Mouse (Mus musculus) embryonic facial prominence, embryonic 14.5 days (tissue): Measurements from ENCODE around the gene Mettl8. TPM values are rescaled to one million over a fixed set of nuclear protein-coding genes. Genes with fewer than 3 reads are reported as not detected.

ENCODE experiments used
- ATAC-seq: fragments of 200-750 bp; cut with Nextera tagmentation; 2 replicates; pipeline ENCODE4 v1.8.0; 2017; ENCODE audit warnings: low read depth, moderate number of reproducible peaks, moderate TSS enrichment
- DNase-seq: peaks from one replicate; pipeline ENCODE4 v3.0.0-alpha.2; 2015; ENCODE audit warnings: low spot score
- H3K27ac ChIP-seq: fragments of 300-500 bp; sonication (generic); replicated peaks from 2 replicates; pipeline ENCODE4 v1.5.1; 2014; ENCODE audit warnings: low read depth, mild to moderate bottlenecking, low read length, moderate library complexity
- H3K27me3 ChIP-seq: fragments of 300-500 bp; sonication (generic); replicated peaks from 2 replicates; pipeline ENCODE4 v1.6.1; 2014; ENCODE audit warnings: low read length; ENCODE audit not compliant: control insufficient read depth, insufficient read depth
- H3K36me3 ChIP-seq: fragments of 300-500 bp; sonication (generic); 2 replicates; pipeline ENCODE4 v1.6.1; 2014; ENCODE audit warnings: low read length, mixed read lengths; ENCODE audit not compliant: control insufficient read depth, insufficient read depth
- H3K4me1 ChIP-seq: fragments of 300-500 bp; sonication (generic); 2 replicates; pipeline ENCODE4 v1.6.1; 2014; ENCODE audit warnings: antibody characterized with exemption, low read length; ENCODE audit not compliant: control insufficient read depth, insufficient read depth
- H3K4me2 ChIP-seq: fragments of 300-500 bp; sonication (generic); 2 replicates; pipeline ENCODE4 v1.6.1; 2014; ENCODE audit warnings: low read depth, mild to moderate bottlenecking, low read length, moderate library complexity, mixed read lengths
- H3K4me3 ChIP-seq: fragments of 300-500 bp; sonication (generic); 2 replicates; pipeline ENCODE4 v1.5.1; 2014; ENCODE audit warnings: low read depth, mild to moderate bottlenecking, low read length
- H3K9ac ChIP-seq: fragments of 300-500 bp; sonication (generic); 2 replicates; pipeline ENCODE4 v1.6.1; 2014; ENCODE audit warnings: low read depth, mild to moderate bottlenecking, low read length, moderate library complexity, mixed read lengths
- H3K9me3 ChIP-seq: fragments of 300-500 bp; sonication (generic); 2 replicates; pipeline ENCODE4 v1.6.1; 2016; ENCODE audit warnings: low read length; ENCODE audit not compliant: control insufficient read depth
- WGBS: fragments of 180-500 bp; shearing (Covaris S2); extraction: QIAGEN DNeasy Blood & Tissue Kit; methylation state at CpG from one replicate; pipeline ENCODE4 v1.1.7; 2014; 5-methylcytosine and 5-hydroxymethylcytosine counted together
- polyA plus RNA-seq: library from polyadenylated mRNA; unstranded; fragments of >200 nt; fragmentation: Nextera tagmentation; extraction: Ambion mirVana; gene quantifications from 2 replicates; pipeline ENCODE4 v1.2.1, GENCODE M21; 2014

The Mettl8 gene
- polyA plus RNA-seq, 1 experiment from 2014 or later = 14.9 TPM

GRCm38 (mm10) chr2:71027631-71028030 lies 27.8 kb downstream of the Mettl8 start:
- no peak overlapping the region for H3K4me2 ChIP-seq

GRCm38 (mm10) chr2:71026787-71027186 lies 28.6 kb downstream of the Mettl8 start:
- WGBS = 43% methylated on average over 5 of the region's 5 CpGs

More at GRCm38 (mm10) chr2:71027631-71028030, 27.8 kb downstream of the Mettl8 start:
- DNase-seq (no peak), ATAC-seq (no peak)
- Histone ChIP-seq H3K36me3 (no peaks in the 10 kb centered on the region), H3K27me3 (no peaks in the 10 kb centered on the region), H3K9me3 (no peaks in the 10 kb centered on the region), H3K4me3 (no peak overlapping the region), H3K9ac (no peak overlapping the region), H3K27ac (no peak overlapping the region), H3K4me1 (peaks cover 13% of the 10 kb centered on the region)
- 98% methylated on average over 9 of the region's 9 CpGs for WGBS

GRCm38 (mm10) chr2:71025576-71026315 lies 29.6 kb downstream of the Mettl8 start:
- DNase-seq (no peak), ATAC-seq (no peak)
- Histone ChIP-seq H3K9ac (peak overlapping the region; percentile 37; the same call in 1 of the 2 replicates), H3K27ac (peak overlapping the region; percentile 39; the same call in 1 of the 2 replicates), H3K27me3 (no peaks in the 10 kb centered on the region), H3K4me2 (peak overlapping the region; percentile 19; the same call in 1 of the 2 replicates), H3K4me3 (no peak overlapping the region), H3K36me3 (no peaks in the 10 kb centered on the region), H3K9me3 (no peaks in the 10 kb centered on the region), H3K4me1 (peaks cover 11% of the 10 kb centered on the region)
- WGBS = 31% methylated on average over 12 of the region's 12 CpGs

More at GRCm38 (mm10) chr2:71026787-71027186, 28.6 kb downstream of the Mettl8 start:
- H3K9ac ChIP-seq = no peak overlapping the region
- ATAC-seq (peak; percentile 80), DNase-seq (peak; percentile 65)
- no peak overlapping the region for H3K27ac ChIP-seq
- H3K4me1 ChIP-seq = peaks cover 11% of the 10 kb centered on the region
- H3K9me3 ChIP-seq = no peaks in the 10 kb centered on the region
- no peaks in the 10 kb centered on the region for H3K36me3 ChIP-seq
- no peak overlapping the region for H3K4me3 ChIP-seq
- H3K27me3 ChIP-seq = no peaks in the 10 kb centered on the region
- no peak overlapping the region for H3K4me2 ChIP-seq

GRCm38 (mm10) chr2:71023986-71024385 lies 31.4 kb downstream of the Mettl8 start:
- H3K4me2 ChIP-seq = no peak overlapping the region
- no peaks in the 10 kb centered on the region for H3K36me3 ChIP-seq
- no peak overlapping the region for H3K9ac ChIP-seq
- no peak overlapping the region for H3K27ac ChIP-seq
- no peaks in the 10 kb centered on the region for H3K9me3 ChIP-seq
- ATAC-seq (no peak), DNase-seq (no peak)
- no peaks in the 10 kb centered on the region for H3K27me3 ChIP-seq
- WGBS = 95% methylated on average over 6 of the region's 6 CpGs
- H3K4me1 ChIP-seq = peaks cover 11% of the 10 kb centered on the region
- no peak overlapping the region for H3K4me3 ChIP-seq

- H3K36me3 ChIP-seq = no peaks in the 10 kb centered on the region
- no peak for ATAC-seq
- no peak overlapping the region for H3K9ac ChIP-seq
- H3K4me1 ChIP-seq = peaks cover 11% of the 10 kb centered on the region
- no peak overlapping the region for H3K4me2 ChIP-seq
- H3K27me3 ChIP-seq = no peaks in the 10 kb centered on the region
- no peak overlapping the region for H3K27ac ChIP-seq
- no peak for DNase-seq
- no peak overlapping the region for H3K4me3 ChIP-seq
- 93% methylated on average over 6 of the region's 6 CpGs for WGBS
- H3K9me3 ChIP-seq = no peaks in the 10 kb centered on the region
Observed at GRCm38 (mm10) chr2:71022991-71023390, 32.4 kb downstream of the Mettl8 start.

GRCm38 (mm10) chr2:71020674-71021073 lies 34.7 kb downstream of the Mettl8 start:
- Histone ChIP-seq H3K27ac (no peak overlapping the region), H3K4me3 (no peak overlapping the region), H3K4me1 (peaks cover 4% of the 10 kb centered on the region), H3K9me3 (no peaks in the 10 kb centered on the region), H3K9ac (no peak overlapping the region), H3K27me3 (no peaks in the 10 kb centered on the region), H3K4me2 (no peak overlapping the region), H3K36me3 (0 out of 2 replicates have a peak, but pooled peaks cover 4% of the 10 kb centered on the region)
- 75% methylated on average over 8 of the region's 8 CpGs for WGBS
- peak; percentile 22 for DNase-seq
- no peak for ATAC-seq

GRCm38 (mm10) chr2:71019704-71020375 lies 35.5 kb downstream of the Mettl8 start:
- Histone ChIP-seq H3K27ac (no peak overlapping the region), H3K36me3 (0 out of 2 replicates have a peak, but pooled peaks cover 4% of the 10 kb centered on the region), H3K9ac (no peak overlapping the region), H3K4me1 (no peaks in the 10 kb centered on the region), H3K4me3 (no peak overlapping the region), H3K27me3 (no peaks in the 10 kb centered on the region), H3K4me2 (no peak overlapping the region), H3K9me3 (no peaks in the 10 kb centered on the region)
- no peak for DNase-seq
- no peak for ATAC-seq
- 78% methylated on average over 8 of the region's 8 CpGs for WGBS

- Histone ChIP-seq H3K4me2 (no peak overlapping the region), H3K36me3 (0 out of 2 replicates have a peak, but pooled peaks cover 4% of the 10 kb centered on the region), H3K4me3 (no peak overlapping the region), H3K9ac (no peak overlapping the region), H3K4me1 (no peaks in the 10 kb centered on the region), H3K27me3 (no peaks in the 10 kb centered on the region), H3K27ac (no peak overlapping the region), H3K9me3 (no peaks in the 10 kb centered on the region)
- WGBS = 73% methylated on average over 9 of the region's 9 CpGs
- no peak for ATAC-seq
- DNase-seq = peak; percentile 31
Observed at GRCm38 (mm10) chr2:71019277-71019676, 36.1 kb downstream of the Mettl8 start.
